Mouse (Mus musculus): ENCODE measurements around the gene Sap25. TPM values are rescaled to one million over a fixed set of nuclear protein-coding genes. Genes with fewer than 3 reads are reported as not detected.

Sap25 gene
- total RNA-seq, 2 experiments from 2014 or later = 10.1 to 13.3 TPM

- no peak for DNase-seq
Observed at GRCm38 (mm10) chr5:137663057-137663456, 21.9 kb downstream of the Sap25 start.

DNA sequence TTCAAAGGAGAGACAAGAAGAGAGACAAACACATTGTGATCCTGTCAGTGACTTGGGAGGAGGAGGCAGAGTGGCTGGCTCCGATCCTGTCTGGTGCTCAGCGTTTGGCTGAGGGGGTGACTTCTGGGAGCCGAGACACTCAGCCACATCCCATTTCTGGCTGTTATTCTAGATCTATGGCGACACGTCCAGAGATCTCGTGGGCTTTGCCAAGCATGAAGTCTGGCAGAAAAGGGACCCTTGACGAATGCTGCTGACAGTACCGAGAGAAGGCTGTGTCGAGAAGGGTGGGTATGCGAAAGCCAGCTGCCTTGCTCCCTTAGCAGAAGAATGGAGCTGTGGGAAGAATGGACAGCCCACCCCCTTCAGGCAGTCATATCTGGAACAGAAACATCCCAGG lies 27.8 kb downstream of the Sap25 start:
- no peak for DNase-seq

DNA sequence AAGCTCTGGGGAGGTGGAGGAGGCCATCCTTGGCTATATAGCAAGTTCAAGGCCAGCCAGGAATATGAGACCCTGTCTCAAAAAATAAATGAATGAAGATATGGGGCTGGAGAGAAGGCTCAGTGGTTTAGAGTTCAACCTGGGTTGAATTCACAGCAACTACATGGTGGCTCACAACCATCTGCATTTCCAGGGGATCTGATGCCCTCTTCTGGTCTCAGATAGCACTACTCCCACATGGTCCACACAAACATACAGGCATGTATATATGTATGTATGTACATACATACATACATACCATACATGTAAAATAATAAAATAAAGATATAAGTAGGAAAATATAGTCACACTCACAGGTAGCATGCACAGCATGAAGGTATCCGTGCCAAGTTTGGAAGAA lies 29.1 kb downstream of the Sap25 start:
- DNase-seq = no peak

DNA sequence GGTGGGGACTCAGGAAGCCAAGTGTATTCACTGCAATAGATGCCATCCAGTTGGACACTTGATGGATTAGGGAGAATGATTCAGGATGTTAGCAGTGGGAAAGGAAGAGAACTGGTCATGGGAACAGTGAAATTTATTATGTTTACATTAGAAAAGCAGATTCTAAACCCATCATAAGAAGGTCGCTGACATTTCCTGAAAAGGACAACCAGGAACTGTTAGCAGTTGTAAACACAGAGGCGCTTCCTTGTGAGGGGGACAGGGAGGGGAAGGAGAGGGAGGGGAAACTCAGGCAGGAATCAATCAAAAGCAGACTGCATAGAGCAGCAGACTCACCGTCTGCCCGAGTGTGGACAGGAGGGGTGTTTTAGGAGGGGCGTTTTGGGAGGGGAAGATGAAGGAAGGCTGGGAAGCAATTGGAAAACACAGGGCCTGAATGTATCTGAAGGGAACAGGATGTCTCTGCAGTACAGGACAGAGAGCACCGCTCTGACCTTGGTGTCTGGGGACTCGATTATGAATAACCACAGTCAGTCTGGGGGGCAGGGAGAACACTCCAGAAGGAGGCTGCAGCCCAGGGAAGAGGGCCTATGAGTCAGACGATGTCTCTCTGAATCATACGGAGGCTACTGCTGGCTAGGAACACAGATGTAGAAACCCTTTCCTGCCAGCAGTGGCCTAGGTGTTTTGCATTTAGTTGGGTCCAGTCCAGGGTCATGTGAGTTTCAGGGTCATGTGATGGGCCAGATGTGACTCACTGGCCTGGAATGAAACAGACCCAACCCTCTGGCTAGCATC lies 30.5 kb downstream of the Sap25 start:
- no peak for DNase-seq

DNA sequence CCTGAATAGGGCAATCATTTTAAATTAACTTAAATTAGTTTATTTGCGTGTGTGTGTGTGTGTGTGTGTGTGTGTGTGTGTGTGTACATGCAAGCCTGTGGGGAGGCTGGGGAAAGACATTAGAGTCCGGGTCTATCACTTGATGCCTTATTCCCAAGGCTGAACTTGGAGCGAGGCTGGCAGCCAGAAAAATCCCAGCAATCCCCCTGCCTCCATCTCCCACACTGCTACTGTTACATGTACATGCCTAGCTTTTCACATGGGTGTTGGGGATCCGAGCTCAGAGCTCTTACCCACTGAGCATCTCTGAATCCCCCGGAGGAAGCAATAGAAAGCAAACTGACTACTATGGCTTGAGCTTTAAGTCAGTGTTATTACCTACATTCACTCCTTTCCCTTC lies 31.2 kb downstream of the Sap25 start:
- no peak for DNase-seq

GRCm38 (mm10) chr5:137673015-137673414 lies 31.9 kb downstream of the Sap25 start:
- DNase-seq = no peak

GRCm38 (mm10) chr5:137674786-137675185 lies 33.7 kb downstream of the Sap25 start:
- DNase-seq = no peak

GRCm38 (mm10) chr5:137677859-137678258 lies 36.7 kb downstream of the Sap25 start:
- DNase-seq = peak; percentile 38 to 44

GRCm38 (mm10) chr5:137678736-137679135 lies 37.6 kb downstream of the Sap25 start:
- DNase-seq = no peak

DNA sequence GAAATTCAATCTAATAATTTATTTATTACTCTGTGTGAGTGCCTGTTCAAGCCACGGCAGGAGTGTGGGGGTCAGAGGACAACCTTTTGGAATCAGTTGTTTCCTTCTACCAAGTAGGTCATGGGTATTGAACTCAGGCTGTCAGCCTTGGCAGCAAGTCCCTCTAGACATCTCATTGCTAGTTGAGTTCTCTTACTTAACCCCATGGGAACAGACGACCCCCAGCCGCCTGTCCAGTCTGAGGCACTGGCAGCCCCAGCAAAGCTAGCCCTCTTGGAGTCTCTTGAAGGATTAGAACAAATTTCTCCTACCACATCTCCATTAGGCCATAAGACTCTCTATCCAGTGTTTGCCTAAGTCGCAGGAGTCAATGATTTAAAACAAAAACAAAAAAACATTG lies 38.6 kb downstream of the Sap25 start:
- DNase-seq = no peak

DNA sequence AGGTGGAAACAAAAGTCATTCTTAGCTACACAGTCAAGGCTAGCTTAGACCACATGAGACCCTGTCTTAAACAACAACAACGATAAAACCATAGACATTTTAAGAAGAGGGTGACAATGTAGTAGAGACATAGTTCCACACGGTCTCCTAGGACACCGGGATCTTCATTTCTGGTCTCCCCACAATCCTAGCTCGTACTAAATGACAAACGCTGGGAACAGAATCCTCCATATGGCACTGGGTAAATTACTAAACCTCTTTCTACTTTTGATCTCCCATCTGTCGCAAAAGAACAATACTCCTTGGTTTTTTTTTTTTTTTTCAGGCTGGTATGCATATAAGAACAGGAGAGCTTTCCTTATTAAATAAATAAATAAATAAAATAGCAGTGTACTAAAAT lies 41.4 kb downstream of the Sap25 start:
- DNase-seq = no peak

DNA sequence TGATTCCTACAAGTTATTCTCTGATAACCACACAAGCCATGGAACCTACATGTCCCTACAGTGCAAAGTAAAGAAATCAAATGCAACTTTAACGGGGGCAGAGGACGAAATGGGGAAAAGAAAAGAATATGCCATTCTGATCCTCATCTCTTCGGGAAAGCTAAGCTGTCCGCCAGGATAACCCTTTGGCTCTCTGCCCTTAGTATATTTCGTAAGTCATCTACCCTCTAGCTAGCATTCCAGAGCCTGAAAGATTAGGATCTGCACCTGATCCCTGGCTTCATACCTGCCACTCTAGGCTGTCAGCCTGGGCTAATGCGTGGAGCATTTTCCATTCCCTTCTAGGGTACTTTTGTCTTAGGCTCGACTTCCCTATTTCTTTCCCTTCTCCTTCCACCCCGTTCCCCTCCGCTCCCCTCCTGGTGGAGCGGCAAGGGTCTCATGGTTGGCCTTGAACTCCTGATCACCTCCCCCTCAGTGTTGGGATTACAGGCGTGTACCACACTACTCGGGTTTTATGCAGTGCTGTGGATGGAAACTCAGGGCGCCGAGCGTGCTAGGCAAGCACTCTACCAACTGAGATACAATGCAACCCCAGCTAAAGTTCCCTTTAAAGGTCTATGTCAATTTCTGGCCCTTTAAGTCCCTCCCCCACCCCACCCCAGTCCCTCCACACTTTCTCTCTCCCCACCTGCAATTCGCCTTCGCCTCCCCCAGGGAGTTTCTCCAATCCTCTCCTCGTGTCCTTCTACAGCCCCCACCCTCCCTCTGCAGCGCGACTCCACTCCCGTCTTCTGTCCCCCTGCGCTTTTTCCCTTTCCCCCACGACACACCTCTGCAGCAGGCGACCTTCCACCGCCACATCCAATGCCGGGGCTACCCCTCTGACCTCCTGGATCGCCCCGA lies 42.5 kb downstream of the Sap25 start:
- no peak for DNase-seq

DNA sequence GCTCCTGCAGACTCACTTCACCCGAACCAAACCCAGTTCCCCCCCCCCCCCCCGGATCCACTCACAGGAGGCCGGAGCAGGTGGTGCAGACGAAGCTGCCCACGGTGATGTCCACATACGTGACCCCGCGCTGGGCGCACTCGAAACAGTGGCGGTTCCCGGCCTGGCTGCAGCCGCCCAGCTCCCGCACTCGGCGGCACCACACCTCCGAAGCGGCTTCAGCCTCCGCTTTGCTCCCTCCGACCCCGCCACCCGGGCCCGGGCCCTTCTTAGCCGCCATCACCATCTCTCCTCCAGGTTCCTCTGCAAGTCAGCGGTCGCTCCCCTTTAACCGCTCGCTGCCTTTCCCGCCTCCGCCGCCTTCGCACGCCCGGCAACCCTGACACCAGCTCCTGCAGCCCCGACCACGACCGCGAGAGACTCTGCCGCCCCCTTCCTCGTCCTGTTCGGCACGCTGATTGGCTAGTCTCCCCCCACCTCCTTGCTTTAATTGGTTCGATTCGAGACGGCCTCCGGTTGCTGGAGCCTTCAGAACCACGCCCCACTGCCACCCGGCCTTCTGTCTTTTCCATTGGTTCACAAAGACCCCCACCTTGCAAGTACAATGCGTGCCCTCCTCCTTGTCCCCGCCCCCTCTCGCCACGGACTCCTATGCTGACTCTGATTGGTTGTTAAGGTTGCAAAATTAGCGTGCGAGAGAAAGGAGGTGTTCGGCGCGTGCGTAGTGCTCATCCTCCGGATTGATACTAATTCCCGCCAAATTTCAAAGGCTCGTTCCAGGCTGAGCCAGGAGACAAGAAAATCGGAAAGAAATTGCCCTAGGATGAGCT lies 43.4 kb downstream of the Sap25 start, which contains the start of gene Agfg2:
TSS of gene Agfg2 (minus strand) at position 433 of the 830 bp plus-strand sequence.
- DNase-seq = peak; percentile 99

DNA sequence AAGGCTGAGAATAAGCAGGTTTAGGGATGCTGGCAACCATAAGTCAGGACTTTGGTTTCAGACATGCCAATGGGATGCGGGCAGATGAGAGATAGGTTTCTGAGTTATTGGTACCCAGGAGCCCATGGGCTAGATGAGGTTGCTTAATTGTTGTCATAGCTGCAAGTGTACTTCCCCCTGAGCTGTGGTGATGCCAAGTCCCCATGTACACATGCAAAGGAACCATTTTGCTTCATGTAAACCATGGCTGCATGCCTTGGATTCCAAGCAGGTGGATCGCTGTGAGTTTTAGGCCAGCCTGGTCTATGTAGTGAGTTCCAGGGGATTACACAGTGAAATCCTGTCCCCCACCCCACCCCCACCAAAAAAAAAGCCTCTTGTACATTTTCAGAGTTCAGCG lies 44.5 kb downstream of the Sap25 start:
- no peak for DNase-seq

GRCm38 (mm10) chr5:137686127-137686790 lies 45.1 kb downstream of the Sap25 start:
- no peak for DNase-seq

GRCm38 (mm10) chr5:137689974-137690373 lies 48.8 kb downstream of the Sap25 start:
- no peak for DNase-seq

DNA sequence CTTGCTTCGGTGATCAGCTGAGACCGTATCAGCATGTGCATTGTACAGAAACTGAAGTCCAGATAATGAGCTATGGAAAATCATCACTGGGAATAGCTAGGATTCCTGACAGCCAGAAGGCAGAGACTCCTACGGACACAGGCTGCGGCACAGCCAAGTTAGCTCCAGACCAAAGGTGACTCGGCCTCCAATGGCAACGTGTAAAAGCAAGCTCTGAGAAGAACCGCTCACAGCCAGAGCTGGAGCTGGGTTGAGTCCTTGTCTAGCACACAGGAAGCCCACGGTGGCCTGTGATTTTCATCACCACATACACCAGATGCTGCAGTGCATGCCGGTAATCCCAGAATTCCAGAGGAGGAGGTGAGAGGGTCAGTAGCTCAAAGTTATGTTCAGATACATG lies 49.4 kb downstream of the Sap25 start:
- no peak for DNase-seq

- DNase-seq = no peak
Observed at GRCm38 (mm10) chr5:137691881-137692280, 50.7 kb downstream of the Sap25 start.
